Mouse (Mus musculus): ENCODE data around the gene Robo1. TPM values are rescaled to one million over a fixed set of nuclear protein-coding genes. Genes with fewer than 3 reads are reported as not detected.

The Robo1 gene
- polyA plus RNA-seq, 1 experiment from 2014 or later = 18.2 TPM

- Histone ChIP-seq H3K4me1 (replicated peaks) (no peaks in the 10 kb centered on the region), H3K4me3 (replicated peaks) (no peak overlapping the region), H3K27ac (no peak overlapping the region), H3K27me3 (replicated peaks) (no peaks in the 10 kb centered on the region), H3K36me3 (no peaks in the 10 kb centered on the region), H3K9me3 (no peaks in the 10 kb centered on the region), H3K9ac (no peak overlapping the region), H3K4me2 (replicated peaks) (no peak overlapping the region)
- ATAC-seq = no peak
- 55% methylated on average over 12 of the region's 12 CpGs for WGBS
These were observed 391.3 kb downstream of the Robo1 start for GRCm38 (mm10) chr16:72699238-72700006.

GRCm38 (mm10) chr16:72700297-72700696, 392.2 kb downstream of the Robo1 start:
- Histone ChIP-seq H3K4me1 (replicated peaks) (no peaks in the 10 kb centered on the region), H3K9me3 (no peaks in the 10 kb centered on the region), H3K27me3 (replicated peaks) (no peaks in the 10 kb centered on the region), H3K36me3 (no peaks in the 10 kb centered on the region), H3K27ac (no peak overlapping the region), H3K9ac (no peak overlapping the region), H3K4me2 (replicated peaks) (no peak overlapping the region), H3K4me3 (replicated peaks) (no peak overlapping the region)
- 88% methylated on average over 11 of the region's 11 CpGs for WGBS
- no peak for ATAC-seq

- Histone ChIP-seq H3K27me3 (replicated peaks) (no peaks in the 10 kb centered on the region), H3K4me1 (replicated peaks) (no peaks in the 10 kb centered on the region), H3K36me3 (no peaks in the 10 kb centered on the region), H3K9ac (no peak overlapping the region), H3K27ac (no peak overlapping the region), H3K4me3 (replicated peaks) (no peak overlapping the region), H3K9me3 (no peaks in the 10 kb centered on the region), H3K4me2 (replicated peaks) (no peak overlapping the region)
- ATAC-seq = no peak
- 82% methylated on average over 6 of the region's 6 CpGs for WGBS
These were observed 395.4 kb downstream of the Robo1 start for GRCm38 (mm10) chr16:72703486-72703885.

- Histone ChIP-seq H3K27me3 (replicated peaks) (no peaks in the 10 kb centered on the region), H3K9ac (no peak overlapping the region), H3K4me3 (replicated peaks) (no peak overlapping the region), H3K36me3 (no peaks in the 10 kb centered on the region), H3K27ac (no peak overlapping the region), H3K9me3 (no peaks in the 10 kb centered on the region), H3K4me2 (replicated peaks) (no peak overlapping the region), H3K4me1 (replicated peaks) (no peaks in the 10 kb centered on the region)
- WGBS = 77% methylated on average over 5 of the region's 5 CpGs
- no peak for ATAC-seq
These were observed 397.7 kb downstream of the Robo1 start for GRCm38 (mm10) chr16:72705851-72706250.

GRCm38 (mm10) chr16:72708526-72708925, 400.4 kb downstream of the Robo1 start:
- Histone ChIP-seq H3K4me2 (replicated peaks) (no peak overlapping the region), H3K9ac (no peak overlapping the region), H3K36me3 (no peaks in the 10 kb centered on the region), H3K9me3 (no peaks in the 10 kb centered on the region), H3K4me1 (replicated peaks) (no peaks in the 10 kb centered on the region), H3K4me3 (replicated peaks) (no peak overlapping the region), H3K27ac (no peak overlapping the region), H3K27me3 (replicated peaks) (no peaks in the 10 kb centered on the region)
- ATAC-seq = no peak
- 85% methylated on average over 2 of the region's 2 CpGs for WGBS

- Histone ChIP-seq H3K4me2 (replicated peaks) (no peak overlapping the region), H3K4me3 (replicated peaks) (no peak overlapping the region)
These were observed 409.2 kb downstream of the Robo1 start for GRCm38 (mm10) chr16:72717118-72717802.

GRCm38 (mm10) chr16:72719063-72719462, 411.0 kb downstream of the Robo1 start:
- Histone ChIP-seq H3K9me3 (no peaks in the 10 kb centered on the region), H3K4me2 (replicated peaks) (no peak overlapping the region), H3K27me3 (replicated peaks) (no peaks in the 10 kb centered on the region), H3K36me3 (no peaks in the 10 kb centered on the region), H3K27ac (no peak overlapping the region), H3K4me3 (replicated peaks) (no peak overlapping the region), H3K4me1 (replicated peaks) (peaks cover 4% of the 10 kb centered on the region), H3K9ac (no peak overlapping the region)
- ATAC-seq = no peak
- 82% methylated on average over 4 of the region's 4 CpGs for WGBS

More at GRCm38 (mm10) chr16:72717118-72717802, 409.2 kb downstream of the Robo1 start:
- Histone ChIP-seq H3K36me3 (no peaks in the 10 kb centered on the region), H3K4me1 (replicated peaks) (peaks cover 4% of the 10 kb centered on the region), H3K27ac (no peak overlapping the region), H3K27me3 (replicated peaks) (no peaks in the 10 kb centered on the region), H3K9me3 (no peaks in the 10 kb centered on the region), H3K9ac (no peak overlapping the region)
- 52% methylated on average over 9 of the region's 9 CpGs for WGBS
- ATAC-seq = no peak

GRCm38 (mm10) chr16:72720979-72721378, 412.9 kb downstream of the Robo1 start:
- Histone ChIP-seq H3K4me1 (replicated peaks) (peaks cover 4% of the 10 kb centered on the region), H3K27ac (no peak overlapping the region), H3K9me3 (no peaks in the 10 kb centered on the region), H3K4me2 (replicated peaks) (no peak overlapping the region), H3K27me3 (replicated peaks) (no peaks in the 10 kb centered on the region), H3K4me3 (replicated peaks) (no peak overlapping the region), H3K36me3 (no peaks in the 10 kb centered on the region), H3K9ac (no peak overlapping the region)
- 76% methylated on average over 4 of the region's 4 CpGs for WGBS
- no peak for ATAC-seq

- no peak overlapping the region for H3K9ac ChIP-seq
- H3K4me3 ChIP-seq (replicated peaks) = no peak overlapping the region
- peaks cover 4% of the 10 kb centered on the region for H3K4me1 ChIP-seq (replicated peaks)
- 57% methylated on average over 14 of the region's 14 CpGs for WGBS
- H3K9me3 ChIP-seq = no peaks in the 10 kb centered on the region
- no peaks in the 10 kb centered on the region for H3K36me3 ChIP-seq
- no peak for ATAC-seq
- no peaks in the 10 kb centered on the region for H3K27me3 ChIP-seq (replicated peaks)
- H3K27ac ChIP-seq = 0 out of 2 replicates have a peak overlapping the region, but pooled peaks have one; percentile 13
- H3K4me2 ChIP-seq (replicated peaks) = no peak overlapping the region
These were observed 413.8 kb downstream of the Robo1 start for GRCm38 (mm10) chr16:72721713-72722481.

GRCm38 (mm10) chr16:72734234-72734633, 426.1 kb downstream of the Robo1 start:
- no peak overlapping the region for H3K27ac ChIP-seq

GRCm38 (mm10) chr16:72735175-72735574, 427.1 kb downstream of the Robo1 start:
- no peaks in the 10 kb centered on the region for H3K36me3 ChIP-seq
- WGBS = 31% methylated on average over 11 of the region's 11 CpGs
- H3K4me3 ChIP-seq (replicated peaks) = no peak overlapping the region
- no peak overlapping the region for H3K27ac ChIP-seq
- H3K9me3 ChIP-seq = no peaks in the 10 kb centered on the region
- H3K4me2 ChIP-seq (replicated peaks) = no peak overlapping the region
- no peak overlapping the region for H3K9ac ChIP-seq
- H3K4me1 ChIP-seq (replicated peaks) = peaks cover 8% of the 10 kb centered on the region; the same call in 1 of the 2 replicates
- ATAC-seq = peak; percentile 77
- no peaks in the 10 kb centered on the region for H3K27me3 ChIP-seq (replicated peaks)

More at GRCm38 (mm10) chr16:72734234-72734633, 426.1 kb downstream of the Robo1 start:
- Histone ChIP-seq H3K9ac (no peak overlapping the region), H3K27me3 (replicated peaks) (no peaks in the 10 kb centered on the region), H3K4me3 (replicated peaks) (no peak overlapping the region), H3K9me3 (no peaks in the 10 kb centered on the region), H3K4me1 (replicated peaks) (peaks cover 8% of the 10 kb centered on the region; the same call in 1 of the 2 replicates), H3K36me3 (no peaks in the 10 kb centered on the region), H3K4me2 (replicated peaks) (no peak overlapping the region)
- 59% methylated on average over 5 of the region's 5 CpGs for WGBS
- peak; percentile 70 for ATAC-seq

GRCm38 (mm10) chr16:72735588-72735987, 427.5 kb downstream of the Robo1 start:
- no peaks in the 10 kb centered on the region for H3K36me3 ChIP-seq
- H3K4me3 ChIP-seq (replicated peaks) = no peak overlapping the region
- no peaks in the 10 kb centered on the region for H3K9me3 ChIP-seq
- WGBS = 76% methylated on average over 3 of the region's 3 CpGs
- no peak for ATAC-seq
- H3K27ac ChIP-seq = no peak overlapping the region
- H3K27me3 ChIP-seq (replicated peaks) = no peaks in the 10 kb centered on the region
- H3K9ac ChIP-seq = no peak overlapping the region
- no peak overlapping the region for H3K4me2 ChIP-seq (replicated peaks)
- peaks cover 8% of the 10 kb centered on the region; the same call in 1 of the 2 replicates for H3K4me1 ChIP-seq (replicated peaks)
